Mouse (Mus musculus) ES-E14 (cell line): ENCODE measurements around the gene Ap5s1. TPM values are rescaled to one million over a fixed set of nuclear protein-coding genes. Genes with fewer than 3 reads are reported as not detected.

ENCODE experiments used
- DNase-seq: peaks from one replicate; pipeline ENCODE4 v3.0.0-alpha.2; 2013; ENCODE audit warnings: low read depth, low spot score
- H3K27ac ChIP-seq: 2 replicates; pipeline ENCODE4 v1.5.1; 2012; ENCODE audit warnings: low read depth, mild to moderate bottlenecking, low read length, moderate library complexity, mixed read lengths; ENCODE audit not compliant: poor library complexity, insufficient read depth, severe bottlenecking
- H3K36me3 ChIP-seq: 2 replicates; pipeline ENCODE4 v1.6.1; 2012; ENCODE audit warnings: mild to moderate bottlenecking, low read length, moderate library complexity, mixed read lengths; ENCODE audit not compliant: control insufficient read depth, poor library complexity, insufficient read depth, severe bottlenecking
- H3K4me1 ChIP-seq, 2 experiments: fragments of 150-350 bp in 1 of 2; sonication (generic) in 1 of 2; 2 replicates each; pipeline ENCODE4 v1.6.1; 2012; ENCODE audit warnings: low read length in 2 of 2, mild to moderate bottlenecking in 1 of 2, mixed read lengths in 1 of 2; ENCODE audit not compliant: control insufficient read depth in 2 of 2, insufficient read depth in 2 of 2, poor library complexity in 1 of 2
- H3K4me3 ChIP-seq, 2 experiments: fragments of 150-350 bp in 1 of 2; sonication (generic) in 1 of 2; 2 replicates each; pipeline ENCODE4 v1.5.1; 2012; ENCODE audit warnings: low read length in 2 of 2, low read depth in 1 of 2, mild to moderate bottlenecking in 1 of 2, mixed read lengths in 1 of 2; ENCODE audit not compliant: insufficient read depth in 1 of 2, poor library complexity in 1 of 2, severe bottlenecking in 1 of 2
- H3K9ac ChIP-seq: 2 replicates; pipeline ENCODE4 v1.6.1; 2012; ENCODE audit warnings: low read depth, mild to moderate bottlenecking, low read length, mixed read lengths; ENCODE audit not compliant: poor library complexity, insufficient read depth, severe bottlenecking
- H3K9me3 ChIP-seq: fragments of 150-350 bp; sonication (generic); 2 replicates; pipeline ENCODE4 v1.6.1; 2012; ENCODE audit warnings: low read depth, mild to moderate bottlenecking, low read length; ENCODE audit not compliant: control insufficient read depth, insufficient read depth
- CHD2 ChIP-seq: IDR thresholded peaks from 2 replicates; pipeline ENCODE4 v1.6.1; 2014; ENCODE audit warnings: mild to moderate bottlenecking, low read depth, low read length, inconsistent platforms
- HCFC1 ChIP-seq: IDR thresholded peaks from 2 replicates; pipeline ENCODE4 v1.6.1; 2012; ENCODE audit warnings: low read length, inconsistent platforms, borderline replicate concordance; ENCODE audit not compliant: insufficient read depth
- MAFK ChIP-seq: IDR thresholded peaks from 2 replicates; pipeline ENCODE4 v1.6.1; 2014; ENCODE audit warnings: mild to moderate bottlenecking, low read depth, low read length, inconsistent platforms; ENCODE audit not compliant: insufficient read depth
- ZC3H11A ChIP-seq: IDR thresholded peaks from 2 replicates; pipeline ENCODE4 v1.6.1; 2012; ENCODE audit warnings: low read depth, mild to moderate bottlenecking, inconsistent platforms, low read length, borderline replicate concordance
- ZNF384 ChIP-seq: IDR thresholded peaks from 2 replicates; pipeline ENCODE4 v1.6.1; 2012; ENCODE audit warnings: low read depth, low read length, inconsistent platforms
- in situ Hi-C, 2 experiments: fragments of 600-800 bp; cut with MboI; formaldehyde crosslinking; loops; one replicate each; pipeline ENCODE4 v1.15.1; 2025; ENCODE audit warnings: low sequenced_read_pairs in 2 of 2, inconsistent platforms in 1 of 2; ENCODE audit not compliant: unreplicated experiment in 2 of 2
- total RNA-seq: library from RNA; depleted of rRNA; stranded (reverse); fragments of 300-350 nt; gene quantifications from 2 replicates; pipeline ENCODE4 v1.2.3, GENCODE M21; 2012

The Ap5s1 gene
- total RNA-seq, 1 experiment = 7.9 TPM

- no peaks in the 10 kb centered on the region for H3K36me3 ChIP-seq
- no peaks in the 10 kb centered on the region for H3K9me3 ChIP-seq
- DNase-seq = no peak
- no peak overlapping the region for H3K27ac ChIP-seq
- TF ChIP-seq ZNF384 (no peak), CHD2 (no peak), MAFK (no peak), ZC3H11A (no peak), HCFC1 (no peak)
- peaks cover 2 to 4% of the 10 kb centered on the region in 2 experiments; a peak in 3 of 4 replicates for H3K4me1 ChIP-seq
- H3K9ac ChIP-seq = no peak overlapping the region
- in situ Hi-C loops = no loop called here
- H3K4me3 ChIP-seq = no peak overlapping the region
Observed at GRCm38 (mm10) chr2:131227243-131227642, 20.4 kb downstream of the Ap5s1 start.

GRCm38 (mm10) chr2:131232558-131232957 lies 25.7 kb downstream of the Ap5s1 start:
- Histone ChIP-seq H3K9me3 (no peaks in the 10 kb centered on the region), H3K4me1 (peaks cover 7 to 8% of the 10 kb centered on the region in 2 experiments; a peak in 3 of 4 replicates), H3K36me3 (no peaks in the 10 kb centered on the region), H3K4me3 (no peak overlapping the region), H3K27ac (no peak overlapping the region), H3K9ac (no peak overlapping the region)
- in situ Hi-C loops = no loop called here
- no peak for TF ChIP-seq MAFK
- TF ChIP-seq HCFC1 = no peak
- TF ChIP-seq ZNF384 = no peak
- TF ChIP-seq CHD2 = no peak
- no peak for TF ChIP-seq ZC3H11A
- DNase-seq = peak; percentile 30

GRCm38 (mm10) chr2:131233307-131234126 lies 26.6 kb downstream of the Ap5s1 start, which contains the start of gene Mavs:
TSS of gene Mavs (plus strand) at chr2:131234063.
- Histone ChIP-seq H3K4me3 (peak within 1 kb of the TSS; percentile 64 to 93), H3K27ac (no peak within 1 kb of the TSS), H3K4me1 (peaks cover 7 to 8% of the 10 kb centered on the region in 2 experiments; a peak in 3 of 4 replicates), H3K36me3 (no peaks in the 10 kb centered on the region), H3K9me3 (no peaks in the 10 kb centered on the region), H3K9ac (peak within 1 kb of the TSS; percentile 82)
- in situ Hi-C loops = no loop called here
- TF ChIP-seq ZNF384 = no peak
- peak; percentile 50; the same call in 1 of the 2 replicates for TF ChIP-seq CHD2
- peak; percentile 92 for DNase-seq

- in situ Hi-C loops = no loop called here
Observed at GRCm38 (mm10) chr2:131234127-131234650, 27.3 kb downstream of the Ap5s1 start.

More at GRCm38 (mm10) chr2:131234127-131234650, 27.3 kb downstream of the Ap5s1 start:
- TF ChIP-seq HCFC1 (no peak), CHD2 (no peak), ZC3H11A (no peak), ZNF384 (no peak), MAFK (no peak)
- no peak for DNase-seq
- H3K9me3 ChIP-seq = no peaks in the 10 kb centered on the region
- H3K27ac ChIP-seq = no peak overlapping the region
- peaks cover 5 to 8% of the 10 kb centered on the region in 2 experiments; a peak in 3 of 4 replicates for H3K4me1 ChIP-seq
- H3K9ac ChIP-seq = peak overlapping the region; percentile 82
- H3K36me3 ChIP-seq = no peaks in the 10 kb centered on the region
- peak overlapping the region; percentile 64 to 93 for H3K4me3 ChIP-seq
